Comparison of ENCODE assay signal across 21 mouse cellular contexts in the genomic region with DNA sequence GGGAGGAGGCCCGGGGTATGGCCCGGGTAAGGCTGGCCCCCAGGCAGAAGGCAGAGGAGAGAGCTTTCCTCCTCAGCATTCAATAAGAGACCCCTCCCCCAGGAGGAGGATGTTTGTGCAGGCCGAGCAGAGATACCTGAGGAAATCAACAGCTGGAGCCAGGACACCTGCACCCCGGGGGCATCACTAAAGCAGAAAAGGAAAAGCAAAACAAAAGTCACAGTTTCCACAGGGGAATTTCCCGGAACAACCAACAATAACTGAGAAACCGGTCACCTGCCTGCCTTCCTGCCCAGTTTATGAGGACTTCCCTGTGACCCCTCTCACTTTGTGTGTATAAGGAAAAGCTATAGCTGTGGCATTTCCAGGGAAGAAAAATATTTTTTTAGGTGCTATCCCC.
"Had no signal": no experiment of that assay in that cellular context is flagged by ENCODE, and none has a peak within 500 bp of the region (broad histone marks: within the 10 kb centered on the region; RNA-seq: fewer than 3 reads in every experiment).

No protein-coding gene starts in this region.

- H3K36me3 ChIP-seq: heart, embryonic 13.5 days; heart, embryonic 15.5 days; hindbrain, embryonic 13.5 days; hindbrain, embryonic 15.5 days; intestine, embryonic 15.5 days; limb, embryonic 13.5 days; limb, embryonic 15.5 days; liver, embryonic 12.5 days had no signal

- H3K4me1 ChIP-seq: heart, embryonic 15.5 days; hindbrain, embryonic 13.5 days; hindbrain, embryonic 15.5 days; intestine, embryonic 15.5 days; liver, embryonic 12.5 days had no signal

- H3K9me3 ChIP-seq: heart, embryonic 13.5 days; heart, embryonic 15.5 days; hindbrain, embryonic 13.5 days; hindbrain, embryonic 15.5 days; intestine, embryonic 15.5 days; limb, embryonic 13.5 days; limb, embryonic 15.5 days; liver, embryonic 12.5 days had no signal

- H3K9ac ChIP-seq: heart, embryonic 13.5 days; heart, embryonic 15.5 days; hindbrain, embryonic 13.5 days; hindbrain, embryonic 15.5 days; intestine, embryonic 15.5 days; limb, embryonic 13.5 days; limb, embryonic 15.5 days; liver, embryonic 12.5 days; liver, embryonic 14.5 days had no signal

- H3K4me3 ChIP-seq: heart, embryonic 13.5 days; heart, embryonic 15.5 days; hindbrain, embryonic 13.5 days; hindbrain, embryonic 15.5 days; intestine, embryonic 15.5 days; limb, embryonic 13.5 days; limb, embryonic 15.5 days; liver, embryonic 12.5 days had no signal

- H3K27ac ChIP-seq: heart, embryonic 13.5 days; heart, embryonic 15.5 days; hindbrain, embryonic 13.5 days; hindbrain, embryonic 15.5 days; hindbrain, postnatal 0 days; intestine, embryonic 15.5 days; limb, embryonic 13.5 days; limb, embryonic 15.5 days; liver, embryonic 12.5 days; liver, embryonic 14.5 days had no signal

- H3K4me2 ChIP-seq: heart, embryonic 11.5 days; heart, embryonic 13.5 days; heart, embryonic 15.5 days; hindbrain, embryonic 13.5 days; hindbrain, embryonic 15.5 days; intestine, embryonic 15.5 days; limb, embryonic 13.5 days; limb, embryonic 15.5 days; liver, embryonic 12.5 days had no signal

- DNase-seq: gastrocnemius, postnatal 10 days; gastrocnemius, postnatal 36 days; kidney, adult 11 months; kidney, adult 2 months; kidney, adult 9 months; kidney, postnatal 10 days; kidney, postnatal 36 days; layer of hippocampus, adult 9-11 months; layer of hippocampus, postnatal 36 days; left cerebral cortex, postnatal 4 days had no signal

- H3K27me3 ChIP-seq: hindbrain, embryonic 13.5 days; hindbrain, embryonic 15.5 days; intestine, embryonic 15.5 days; limb, embryonic 13.5 days; limb, embryonic 15.5 days; liver, embryonic 12.5 days had no signal
